Mouse (Mus musculus) liver, postnatal 0 days (tissue): ENCODE results near the gene Ntm.

Experiments used
- CTCF ChIP-seq: sonication (generic); IDR thresholded peaks from 2 replicates; pipeline ENCODE4 v1.5.1; 2016; ENCODE audit warnings: antibody characterized with exemption, low read depth
- EP300 ChIP-seq: IDR thresholded peaks from 2 replicates; pipeline ENCODE4 v1.6.1; 2016; ENCODE audit warnings: antibody characterized with exemption, low read depth, mild to moderate bottlenecking

GRCm38 (mm10) chr9:29025603-29026002, 937.3 kb downstream of the Ntm start:
- no peak for TF ChIP-seq EP300
- no peak for TF ChIP-seq CTCF
